Mouse (Mus musculus) brain, embryonic 14.5 days (tissue): ENCODE results near the gene Gm6871. TPM values are rescaled to one million over a fixed set of nuclear protein-coding genes. Genes with fewer than 3 reads are reported as not detected.
"Not testable (repeated sequence)": the region's sequence is repeated elsewhere in the genome, so short reads cannot be mapped to it uniquely, and the experiment has no call there.

Experiments
- DNase-seq: peaks from one replicate; pipeline ENCODE4 v3.0.0-alpha.2; 2011; ENCODE audit warnings: low read depth
- CTCF ChIP-seq: fragments of 200-500 bp; IDR thresholded peaks from 2 replicates; pipeline ENCODE4 v1.5.1; 2012; ENCODE audit warnings: inconsistent platforms, mild to moderate bottlenecking, moderate library complexity, borderline replicate concordance; ENCODE audit not compliant: insufficient read depth, insufficient read length; ENCODE audit errors: extremely low read depth
- POLR2A ChIP-seq: fragments of 200-500 bp; IDR thresholded peaks from 2 replicates; pipeline ENCODE4 v1.6.1; 2012; ENCODE audit warnings: mild to moderate bottlenecking, inconsistent platforms, borderline replicate concordance; ENCODE audit not compliant: poor library complexity, insufficient read depth, insufficient read length, severe bottlenecking; ENCODE audit errors: extremely low read depth
- polyA plus RNA-seq: library from polyadenylated mRNA; depleted of rRNA; stranded (reverse); fragments of >200 nt; gene quantifications from 2 replicates; pipeline ENCODE4 v1.2.3, GENCODE M21; 2012; rRNA removed

The Gm6871 gene
- polyA plus RNA-seq, 1 experiment: not detected

DNA sequence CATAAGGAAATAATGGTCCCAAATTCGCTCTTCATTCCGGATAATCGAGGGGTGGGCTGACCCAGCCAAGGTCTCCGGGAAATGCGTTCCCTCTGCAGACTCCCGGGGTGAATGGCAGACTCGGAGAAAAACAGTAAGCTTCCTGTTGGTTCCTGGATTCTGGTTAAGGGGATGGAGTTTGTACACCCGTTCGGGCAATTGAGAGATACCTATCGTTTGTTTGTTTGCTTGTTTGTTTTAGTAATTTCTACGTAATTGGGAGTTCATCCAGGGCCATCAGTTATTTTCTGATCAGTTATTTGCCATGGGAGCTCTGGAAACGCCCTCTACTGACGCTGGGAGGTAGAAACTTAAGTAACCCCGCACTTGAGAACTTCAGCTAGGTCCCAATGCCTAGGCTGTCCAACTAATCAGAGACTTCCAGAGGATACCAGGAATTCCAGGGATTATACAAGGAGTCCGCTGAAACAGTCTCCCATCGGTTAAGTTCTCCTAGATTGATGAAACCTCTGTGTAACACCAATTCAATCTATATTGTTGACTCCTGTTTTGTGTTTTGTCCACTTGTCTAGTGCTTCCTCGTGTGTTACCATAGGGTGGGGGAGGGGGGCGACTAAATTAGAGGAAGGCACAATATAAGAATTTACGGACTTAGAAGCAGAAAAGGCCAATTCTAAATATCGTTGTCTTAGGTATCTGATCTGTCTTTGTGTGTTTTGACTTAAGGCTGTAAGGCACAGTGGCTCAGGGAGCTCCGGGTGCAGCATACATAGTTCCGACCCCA lies 73.1 kb downstream of the Gm6871 start:
- DNase-seq: peak; percentile 66
- no peak for TF ChIP-seq POLR2A
- TF ChIP-seq CTCF: peak; percentile 27; the same call in 1 of the 2 replicates

DNA sequence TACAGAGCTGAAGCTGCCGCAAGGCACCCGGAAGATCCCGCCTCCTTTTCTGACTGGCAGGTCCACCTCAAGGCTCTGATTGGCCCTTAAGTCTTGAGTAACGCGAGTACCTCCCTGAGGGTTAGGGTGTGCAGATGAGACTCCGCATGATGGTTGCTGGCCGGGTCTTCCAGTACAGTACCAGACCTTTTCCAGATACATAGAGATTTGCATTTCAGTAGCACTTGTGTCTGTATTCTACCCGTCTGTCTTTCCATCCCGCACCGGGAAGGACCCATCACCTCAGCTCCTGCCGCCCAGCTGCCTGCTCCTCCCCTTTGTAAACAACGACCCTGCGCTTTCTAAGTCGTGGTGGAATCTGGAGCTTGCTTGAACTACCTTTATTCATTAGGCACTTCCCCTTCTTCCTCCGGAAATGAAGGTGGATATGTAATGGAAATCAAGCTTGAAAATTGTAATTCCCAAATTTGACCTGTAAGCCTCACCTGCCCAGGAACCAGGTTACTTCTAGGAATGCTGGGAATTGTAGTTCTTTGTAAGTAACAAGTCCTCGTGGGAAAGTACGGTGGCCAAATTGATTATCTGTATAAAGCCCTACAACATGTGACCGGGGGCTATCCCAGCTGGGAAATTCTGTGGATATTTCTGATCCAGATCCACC lies 73.9 kb downstream of the Gm6871 start, which contains the start of the genes Gm20449 and AW146154:
TSS of gene Gm20449 (minus strand) at position 29 of the 661 bp plus-strand sequence.
TSS of gene AW146154 (minus strand) at position 502 of the 661 bp plus-strand sequence.
- peak; percentile 97 for DNase-seq
- TF ChIP-seq POLR2A (no peak), CTCF (no peak)

DNA sequence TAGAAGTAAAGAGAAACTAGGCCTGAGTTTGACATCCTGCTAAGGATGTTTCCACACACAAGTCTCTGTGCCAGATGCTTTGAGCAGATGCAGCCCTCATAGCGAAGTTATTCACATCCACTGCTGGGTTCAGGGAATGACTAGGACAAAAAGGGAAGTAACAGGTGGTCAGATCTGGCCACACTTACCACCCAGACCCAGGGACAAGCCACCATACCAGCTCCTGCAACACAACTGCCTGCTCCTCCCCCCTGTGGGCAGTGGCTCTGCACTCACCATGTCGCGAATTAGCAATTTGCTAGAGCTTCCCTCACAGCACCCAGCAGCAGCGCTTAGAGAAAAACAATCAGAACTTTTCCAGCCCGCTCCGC lies 74.5 kb downstream of the Gm6871 start:
- DNase-seq: not testable (repeated sequence)

DNA sequence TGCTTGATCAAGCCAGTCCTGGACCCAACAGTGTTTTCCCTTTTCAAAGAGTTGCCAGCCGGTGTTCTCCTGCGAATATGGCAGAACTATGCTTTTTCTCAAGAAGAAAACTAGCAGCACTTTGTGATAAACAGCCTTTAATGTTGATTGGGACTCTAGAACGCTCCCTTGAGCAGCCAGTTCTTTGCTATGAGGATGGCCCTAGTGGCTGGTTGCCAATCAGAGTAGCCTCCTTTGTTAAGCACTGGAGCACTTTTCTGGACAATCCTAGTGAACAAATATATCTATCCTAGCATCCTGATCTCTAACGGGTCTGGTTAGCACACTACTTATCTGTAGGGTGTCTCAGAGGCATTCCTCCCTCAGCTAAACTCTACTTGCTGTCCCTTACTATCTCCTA lies 75.0 kb downstream of the Gm6871 start:
- DNase-seq: not testable (repeated sequence)

DNA sequence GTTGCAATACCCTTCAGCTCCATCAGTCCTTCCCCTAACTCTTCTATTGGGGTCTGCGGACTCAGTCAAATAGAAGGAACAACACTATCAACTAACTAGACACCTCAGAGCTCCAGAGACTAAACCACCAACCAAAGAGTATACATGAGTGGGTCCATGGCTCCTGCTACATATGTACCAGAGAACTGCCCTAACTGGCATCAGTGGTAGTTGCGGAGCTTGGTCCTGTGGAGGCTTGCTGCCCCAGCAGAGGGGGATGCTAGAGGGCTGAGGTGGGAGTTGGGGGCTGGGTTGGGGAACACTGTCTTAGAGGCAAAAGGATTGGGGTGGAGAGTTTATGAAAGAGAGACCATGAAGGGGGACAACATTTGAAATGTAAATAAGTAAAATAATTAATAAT lies 75.6 kb downstream of the Gm6871 start:
- DNase-seq: no peak
- no peak for TF ChIP-seq POLR2A

Other genes with a start within 250 kb of the Gm6871 start
- gene AI987944, start 180.3 kb downstream of the Gm6871 start, polyA plus RNA-seq: 3.9 and 4.0 TPM in 2 replicates
- 0.15 and 0.23 TPM in 2 replicates for gene Vmn2r57, start 125.0 kb downstream of the Gm6871 start, polyA plus RNA-seq
- gene Gm20449, start 74.2 kb downstream of the Gm6871 start, polyA plus RNA-seq: 0.07 and 0.11 TPM in 2 replicates
- 5.5 and 5.9 TPM in 2 replicates for gene AW146154, start 73.8 kb downstream of the Gm6871 start, polyA plus RNA-seq
- gene 2610021A01Rik, start 25.6 kb upstream of the Gm6871 start, polyA plus RNA-seq: 15.2 and 16.1 TPM in 2 replicates
- gene Zfp788, start 59.5 kb upstream of the Gm6871 start, polyA plus RNA-seq: 16.1 and 18.5 TPM in 2 replicates